Mouse (Mus musculus): ENCODE data around the gene Siah1b. TPM values are rescaled to one million over a fixed set of nuclear protein-coding genes. Genes with fewer than 3 reads are reported as not detected.

Gene Siah1b
- total RNA-seq, 2 experiments from 2014 or later = 12.7 to 13.6 TPM

DNA sequence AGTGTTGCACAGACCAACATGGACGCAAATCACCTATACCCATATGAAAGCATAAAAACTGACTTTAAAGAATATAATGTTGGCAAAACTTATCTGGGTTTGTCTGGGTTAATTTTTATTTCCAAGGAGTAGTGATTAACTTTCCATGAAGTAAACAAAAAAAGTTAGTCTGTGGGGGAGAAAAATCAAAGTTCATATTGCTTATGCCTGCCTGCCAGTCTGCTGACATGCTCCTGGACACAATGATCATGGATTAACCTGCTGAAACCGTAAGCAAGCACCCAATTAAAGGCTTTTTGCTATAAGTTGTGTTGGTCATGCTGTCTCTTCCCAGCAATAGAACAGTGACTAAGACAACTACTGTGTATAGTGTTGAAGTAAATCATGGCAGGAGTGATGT lies 40.9 kb downstream of the Siah1b start:
- DNase-seq (ENCODE audit: low spot score in 2 of 2) = no peak

GRCm38 (mm10) chrX:164032526-164032925 lies 43.8 kb downstream of the Siah1b start:
- DNase-seq (ENCODE audit: low spot score in 2 of 2) = no peak

GRCm38 (mm10) chrX:164027607-164028289 lies 48.5 kb downstream of the Siah1b start, which contains the start of gene Car5b:
Gene Car5b (minus strand): TSS chrX:164027997.
- peak; percentile 57 to 64 for DNase-seq (ENCODE audit: low spot score in 2 of 2)

Other genes starting within 250 kb of the Siah1b start
- gene Ap1s2, start 167.5 kb downstream of the Siah1b start, total RNA-seq (2021) = 10 to 100 TPM; 39.7 to 48.1 TPM
- 10 to 100 TPM; 51.1 to 67.9 TPM for gene Zrsr2, start 117.8 kb downstream of the Siah1b start, total RNA-seq (2021)
- 1 to 10 TPM; 2.9 to 3.6 TPM for gene Car5b, start 48.5 kb downstream of the Siah1b start, total RNA-seq (2021)
- gene Cltrn, start 12.3 kb upstream of the Siah1b start, total RNA-seq (2021) = not detected
- 1 to 10 TPM in 1 of 2 experiments, under 1 TPM in 1; 0.87 to 1.1 TPM for gene Ace2, start 62.8 kb upstream of the Siah1b start, total RNA-seq (2021)
- gene Bmx, start 181.7 kb upstream of the Siah1b start, total RNA-seq (2021) = 1 to 10 TPM in 1 of 2 experiments, under 1 TPM in 1; 0.80 to 1.1 TPM
- gene Pir, start 192.9 kb upstream of the Siah1b start, total RNA-seq (2021) = 1 to 10 TPM; 3.9 to 4.4 TPM

Measured in layer of hippocampus, postnatal 10 days (tissue).